ENCODE assay signal across 11 mouse cellular contexts in the genomic region with DNA sequence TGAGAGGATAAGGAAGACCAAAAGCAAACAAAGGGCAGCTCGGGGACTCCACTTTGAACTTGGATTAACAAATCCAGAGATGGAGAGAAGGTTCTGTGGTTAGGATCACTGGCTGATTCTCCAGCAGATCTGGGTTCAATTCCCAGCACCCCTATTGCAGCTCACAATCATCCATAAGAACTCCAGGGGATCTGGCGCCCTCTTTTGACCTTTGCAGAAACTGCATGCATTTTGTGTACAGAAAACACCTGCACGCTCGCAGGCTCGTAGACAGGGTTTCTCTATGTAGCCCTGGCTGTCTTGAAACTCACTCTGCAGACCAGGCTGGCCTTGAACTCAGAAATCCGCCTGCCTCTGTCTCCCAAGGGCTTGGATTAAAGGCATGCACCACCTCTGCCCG.
A peak's percentile ranks its signal among the peaks of the same experiment; 100 is the strongest.
DNase-seq lines count a peak whose midpoint lies in the region; TF ChIP-seq lines count a peak whose summit lies in the region.
"Had no signal": no experiment of that assay in that cellular context is flagged by ENCODE, and none has a peak within 500 bp of the region (broad histone marks: within the 10 kb centered on the region; RNA-seq: fewer than 3 reads in every experiment).

No protein-coding gene starts in this region.

- peak; percentile 12 for TF ChIP-seq CTCF in left cerebral cortex, adult 2 months (IDR thresholded peaks at IDR 0.05)

- H3K4me3 ChIP-seq in left cerebral cortex, adult 2 months = no peak overlapping the region
- H3K4me3 ChIP-seq: liver, embryonic 15.5 days had no signal

- no peak for DNase-seq in left cerebral cortex, adult 2 months (ENCODE audit: extremely low spot score in 1 of 2, low spot score in 2 of 2)
- no peak for DNase-seq in left cerebral cortex, adult 9 months (ENCODE audit: low spot score in 2 of 2)
- DNase-seq in A20 (ENCODE audit: low read depth, low spot score) (peak; percentile 23), ZHBTc4 (ENCODE audit: low read depth, low spot score) (peak; percentile 67)
- DNase-seq in CD4-positive helper T cell, adult 2 months (ENCODE audit: low read depth, low spot score) = peak; percentile 10
- no peak for DNase-seq in heart, adult 8-10 months (ENCODE audit: low spot score)
- DNase-seq in retina, postnatal 1 day = no peak
- DNase-seq: adrenal gland, adult 2 months; heart, postnatal 10 days had no signal

- intact Hi-C loops in left cerebral cortex, adult 2 months (cut with DNase I) = no loop called here

- H3K27ac ChIP-seq in left cerebral cortex, adult 2 months = no peak overlapping the region
- H3K27ac ChIP-seq: kidney, postnatal 0 days; liver, embryonic 15.5 days had no signal

Comparison
In these comparisons a context has a peak if more than half of its experiments do, and no peak if none do; other contexts are left out.
1. DNase-seq: peak in A20 (single experiment), CD4-positive helper T cell, adult 2 months (single experiment) and ZHBTc4 (single experiment); none in left cerebral cortex, adult 2 months (0 of 2), left cerebral cortex, adult 9 months (0 of 2), heart, adult 8-10 months (single experiment) and retina, postnatal 1 day (single experiment).